Mouse (Mus musculus) adipocyte (in vitro differentiated cells): ENCODE measurements around the gene 6330409D20Rik.
A peak's percentile ranks its signal among the peaks of the same experiment; 100 is the strongest.

ENCODE experiments used
- DNase-seq: peaks from one replicate; pipeline ENCODE4 v3.0.0-alpha.2; 2016; ENCODE audit warnings: low spot score

6330409D20Rik gene

GRCm38 (mm10) chr2:32699680-32700079, 41.1 kb downstream of the 6330409D20Rik start:
- DNase-seq: no peak

GRCm38 (mm10) chr2:32694691-32695090, 46.1 kb downstream of the 6330409D20Rik start:
- no peak for DNase-seq

GRCm38 (mm10) chr2:32693823-32694411, 46.9 kb downstream of the 6330409D20Rik start:
- DNase-seq: peak; percentile 99

GRCm38 (mm10) chr2:32693282-32693681, 47.5 kb downstream of the 6330409D20Rik start:
- DNase-seq: no peak

- DNase-seq: no peak
Measured at GRCm38 (mm10) chr2:32692496-32692895, 48.3 kb downstream of the 6330409D20Rik start.

- DNase-seq: no peak
Measured at GRCm38 (mm10) chr2:32691041-32691440, 49.8 kb downstream of the 6330409D20Rik start.

GRCm38 (mm10) chr2:32689420-32689819, 51.4 kb downstream of the 6330409D20Rik start:
- DNase-seq: peak; percentile 95

GRCm38 (mm10) chr2:32687562-32687961, 53.3 kb downstream of the 6330409D20Rik start:
- DNase-seq: no peak

GRCm38 (mm10) chr2:32686640-32687039, 54.2 kb downstream of the 6330409D20Rik start:
- DNase-seq: no peak

GRCm38 (mm10) chr2:32685807-32686206, 55.0 kb downstream of the 6330409D20Rik start:
- DNase-seq: peak; percentile 48

- DNase-seq: no peak
Measured at GRCm38 (mm10) chr2:32684681-32685428, 56.0 kb downstream of the 6330409D20Rik start.

- no peak for DNase-seq
Measured at GRCm38 (mm10) chr2:32683701-32684100, 57.1 kb downstream of the 6330409D20Rik start.

- DNase-seq: no peak
Measured at GRCm38 (mm10) chr2:32682721-32683417, 57.9 kb downstream of the 6330409D20Rik start.
